Mouse (Mus musculus): ENCODE results near the gene Gm20388. TPM values are rescaled to one million over a fixed set of nuclear protein-coding genes. Genes with fewer than 3 reads are reported as not detected.
"Not testable (repeated sequence)": the region's sequence is repeated elsewhere in the genome, so short reads cannot be mapped to it uniquely, and the experiment has no call there.

The Gm20388 gene
- polyA plus RNA-seq, 1 experiment from 2014 or later = 7.4 TPM

DNA sequence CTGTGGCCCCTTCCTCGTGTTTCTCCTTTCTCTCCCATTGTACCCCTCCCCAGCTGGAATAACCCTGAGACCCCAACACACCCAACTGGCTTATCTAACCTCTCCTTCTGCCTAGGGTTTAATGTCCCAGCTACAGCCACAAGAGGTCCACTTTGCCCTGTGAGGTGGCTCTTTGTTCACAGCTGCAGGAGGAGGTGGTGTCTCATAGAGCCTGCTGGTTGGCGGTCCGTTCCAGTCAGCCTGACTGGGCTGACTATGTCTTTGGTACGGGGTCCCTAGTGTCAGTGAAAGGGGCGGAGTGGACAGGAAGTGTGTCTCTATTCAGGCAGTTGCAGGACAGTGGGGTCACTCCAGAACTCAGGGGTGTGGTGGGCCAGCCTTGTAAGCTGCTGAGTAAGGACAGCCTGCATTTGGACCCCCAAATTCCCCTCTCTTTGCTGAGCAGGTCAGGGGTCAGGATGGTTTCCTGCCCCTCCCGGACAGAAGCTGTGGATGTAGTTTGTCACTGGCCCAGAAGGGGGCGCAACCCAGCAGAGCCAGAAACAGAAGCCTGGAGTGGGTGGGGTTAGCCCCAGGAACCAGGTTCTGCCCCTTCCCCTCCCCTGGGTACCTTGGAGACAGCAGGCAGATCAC lies 453.6 kb downstream of the Gm20388 start:
- Histone ChIP-seq H3K4me1 (ENCODE audit: control insufficient read depth, insufficient read depth, low read length) (peaks cover 36% of the 10 kb centered on the region), H3K36me3 (ENCODE audit: control insufficient read depth, insufficient read depth, low read length) (no peaks in the 10 kb centered on the region), H3K27me3 (ENCODE audit: control insufficient read depth, insufficient read depth, low read length) (no peaks in the 10 kb centered on the region), H3K27ac (ENCODE audit: low read length) (0 out of 2 replicates have a peak overlapping the region, but pooled peaks have one; percentile 18), H3K9me3 (replicated peaks; ENCODE audit: control insufficient read depth, low read length) (no peaks in the 10 kb centered on the region), H3K9ac (ENCODE audit: low read length) (0 out of 2 replicates have a peak overlapping the region, but pooled peaks have one; percentile 7), H3K4me3 (replicated peaks; ENCODE audit: low read length) (no peak overlapping the region), H3K4me2 (ENCODE audit: low read depth, low read length) (no peak overlapping the region)
- ATAC-seq (ENCODE audit: insufficient read depth, low FRiP score) = no peak
- WGBS = 53% methylated on average over 7 of the region's 7 CpGs

DNA sequence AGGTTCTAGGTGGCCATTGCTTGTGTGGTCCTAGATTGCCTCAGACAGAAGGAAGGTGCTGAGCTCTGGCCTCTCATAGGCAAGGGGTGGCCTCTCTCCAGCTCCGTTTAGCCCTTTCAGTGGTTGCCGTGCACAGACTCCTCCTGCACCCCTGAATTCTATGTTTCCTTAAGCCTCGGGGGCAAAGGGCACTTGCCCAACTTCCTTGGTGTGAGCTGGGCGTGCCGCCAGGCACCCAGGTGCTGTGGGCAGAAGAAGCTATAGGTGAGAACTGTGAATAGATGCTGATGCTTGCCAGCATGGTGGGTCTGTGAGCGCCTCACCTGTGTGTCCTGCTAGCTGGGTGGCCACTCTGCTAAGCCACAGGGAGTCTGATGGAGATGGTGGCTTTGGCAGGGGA lies 456.2 kb downstream of the Gm20388 start:
- 79% methylated on average over 6 of the region's 6 CpGs for WGBS
- no peaks in the 10 kb centered on the region for H3K36me3 ChIP-seq (ENCODE audit: control insufficient read depth, insufficient read depth, low read length)
- no peak overlapping the region for H3K9ac ChIP-seq (ENCODE audit: low read length)
- no peak overlapping the region for H3K27ac ChIP-seq (ENCODE audit: low read length)
- no peak for ATAC-seq (ENCODE audit: insufficient read depth, low FRiP score)
- H3K4me3 ChIP-seq (replicated peaks; ENCODE audit: low read length) = no peak overlapping the region
- H3K4me2 ChIP-seq (ENCODE audit: low read depth, low read length) = no peak overlapping the region
- no peaks in the 10 kb centered on the region for H3K27me3 ChIP-seq (ENCODE audit: control insufficient read depth, insufficient read depth, low read length)
- peaks cover 45% of the 10 kb centered on the region for H3K4me1 ChIP-seq (ENCODE audit: control insufficient read depth, insufficient read depth, low read length)
- H3K9me3 ChIP-seq (replicated peaks; ENCODE audit: control insufficient read depth, low read length) = no peaks in the 10 kb centered on the region

DNA sequence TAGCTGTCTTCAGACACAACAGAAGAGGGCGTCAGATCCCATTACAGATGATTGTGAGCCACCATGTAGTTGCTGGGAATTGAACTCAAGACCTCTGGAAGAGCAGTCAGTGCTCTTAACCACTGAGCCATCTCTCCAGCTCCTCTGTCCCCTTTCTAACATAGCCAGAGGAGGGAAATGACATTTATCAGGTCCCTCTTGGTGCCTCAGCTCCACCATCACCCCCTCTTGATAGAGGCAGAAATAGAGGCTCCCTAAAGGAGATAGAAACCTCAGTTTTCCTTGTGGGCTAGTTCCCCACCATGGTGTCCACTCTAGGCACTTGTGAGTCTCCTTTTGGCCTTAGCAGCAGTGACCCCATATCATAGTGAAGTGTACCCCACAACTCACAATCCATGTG lies 457.6 kb downstream of the Gm20388 start:
- H3K4me2 ChIP-seq (ENCODE audit: low read depth, low read length) = not testable (repeated sequence)

DNA sequence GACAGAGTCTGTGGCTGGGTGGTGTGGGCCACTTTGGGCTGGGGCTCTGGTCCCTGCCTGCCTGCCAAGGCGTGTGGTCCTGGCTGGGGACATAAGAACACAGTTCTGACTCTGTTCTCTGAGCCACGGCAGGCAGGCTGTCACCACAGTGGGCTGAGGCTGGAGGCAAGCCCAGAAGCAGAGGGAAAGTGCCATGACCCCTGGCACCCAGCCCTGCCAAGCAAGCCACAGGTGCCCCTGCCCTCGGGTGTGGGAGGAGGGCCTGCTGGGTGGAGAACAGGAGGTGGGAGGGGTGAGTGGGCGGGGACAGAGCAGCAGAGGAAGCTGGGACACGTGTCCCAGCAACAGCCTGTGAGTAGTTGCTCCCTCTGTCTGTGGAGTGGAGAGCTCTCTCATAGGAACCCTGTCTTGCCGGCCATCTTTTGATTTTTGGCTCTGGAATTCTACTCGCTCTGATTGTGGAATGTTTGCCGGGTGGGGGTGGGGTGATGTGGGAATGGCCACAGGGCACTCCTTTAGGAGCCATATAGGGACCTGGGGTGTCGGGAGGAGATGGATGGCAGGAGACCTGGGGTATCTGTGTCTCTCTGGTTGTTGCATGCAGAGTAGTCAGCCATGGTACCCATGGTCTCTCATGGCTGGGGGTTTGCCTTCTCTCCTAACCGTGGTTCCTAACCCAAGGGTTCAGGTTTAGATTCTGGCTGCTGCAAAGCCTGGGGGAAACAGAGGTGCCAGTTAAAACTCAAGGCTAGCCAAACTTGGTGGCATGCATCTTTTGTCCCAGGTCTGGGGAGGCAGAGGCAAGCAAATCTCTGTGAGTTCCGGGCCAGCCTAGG lies 458.4 kb downstream of the Gm20388 start:
- peak overlapping the region; percentile 13; the same call in 1 of the 2 replicates for H3K4me2 ChIP-seq (ENCODE audit: low read depth, low read length)
- ATAC-seq (ENCODE audit: insufficient read depth, low FRiP score) = peak; percentile 81

More for the DNA sequence above, 457.6 kb downstream of the Gm20388 start:
- H3K27me3 ChIP-seq (ENCODE audit: control insufficient read depth, insufficient read depth, low read length); ATAC-seq (ENCODE audit: insufficient read depth, low FRiP score); H3K9me3 ChIP-seq (replicated peaks; ENCODE audit: control insufficient read depth, low read length); H3K36me3 ChIP-seq (ENCODE audit: control insufficient read depth, insufficient read depth, low read length); H3K4me3 ChIP-seq (replicated peaks; ENCODE audit: low read length): not testable (repeated sequence)
- WGBS = 62% methylated on average over 1 of the region's 1 CpGs
- Histone ChIP-seq H3K9ac (ENCODE audit: low read length) (0 out of 2 replicates have a peak overlapping the region, but pooled peaks have one; percentile 23), H3K27ac (ENCODE audit: low read length) (peak overlapping the region; percentile 86), H3K4me1 (ENCODE audit: control insufficient read depth, insufficient read depth, low read length) (peaks cover 51% of the 10 kb centered on the region)

DNA sequence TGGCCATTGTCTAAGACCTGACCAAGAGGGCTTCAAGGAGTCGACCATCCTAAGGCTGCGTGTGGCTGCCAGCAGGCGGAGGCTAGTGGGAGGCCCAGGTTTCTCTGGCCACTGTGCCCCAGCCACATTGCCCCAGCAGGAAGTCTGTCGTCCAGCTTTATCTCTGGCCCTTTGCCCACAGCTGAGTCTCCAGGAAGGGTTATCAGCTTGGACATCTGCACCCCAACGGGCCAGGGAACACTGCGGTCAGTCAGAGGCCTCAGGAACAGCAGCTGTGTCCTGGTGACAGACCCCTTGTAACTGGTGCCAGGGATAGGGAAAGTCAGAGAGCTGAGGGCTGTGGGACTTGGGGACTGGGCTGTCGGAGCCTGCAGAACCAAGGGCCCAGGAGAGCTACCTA lies 459.3 kb downstream of the Gm20388 start:
- WGBS = 58% methylated on average over 7 of the region's 7 CpGs
- H3K27ac ChIP-seq (ENCODE audit: low read length) = no peak overlapping the region; the same call in 1 of the 2 replicates
- no peak overlapping the region for H3K4me2 ChIP-seq (ENCODE audit: low read depth, low read length)
- H3K27me3 ChIP-seq (ENCODE audit: control insufficient read depth, insufficient read depth, low read length) = no peaks in the 10 kb centered on the region
- no peak overlapping the region for H3K4me3 ChIP-seq (replicated peaks; ENCODE audit: low read length)
- peaks cover 62% of the 10 kb centered on the region for H3K4me1 ChIP-seq (ENCODE audit: control insufficient read depth, insufficient read depth, low read length)
- no peak for ATAC-seq (ENCODE audit: insufficient read depth, low FRiP score)
- no peaks in the 10 kb centered on the region for H3K9me3 ChIP-seq (replicated peaks; ENCODE audit: control insufficient read depth, low read length)
- no peaks in the 10 kb centered on the region for H3K36me3 ChIP-seq (ENCODE audit: control insufficient read depth, insufficient read depth, low read length)
- 0 out of 2 replicates have a peak overlapping the region, but pooled peaks have one; percentile 2 for H3K9ac ChIP-seq (ENCODE audit: low read length)

More for the DNA sequence above, 458.4 kb downstream of the Gm20388 start:
- 26% methylated on average over 11 of the region's 11 CpGs for WGBS
- Histone ChIP-seq H3K4me3 (replicated peaks; ENCODE audit: low read length) (no peak overlapping the region), H3K4me1 (ENCODE audit: control insufficient read depth, insufficient read depth, low read length) (peaks cover 57% of the 10 kb centered on the region), H3K9me3 (replicated peaks; ENCODE audit: control insufficient read depth, low read length) (no peaks in the 10 kb centered on the region), H3K9ac (ENCODE audit: low read length) (peak overlapping the region; percentile 23; the same call in 1 of the 2 replicates), H3K36me3 (ENCODE audit: control insufficient read depth, insufficient read depth, low read length) (no peaks in the 10 kb centered on the region), H3K27me3 (ENCODE audit: control insufficient read depth, insufficient read depth, low read length) (no peaks in the 10 kb centered on the region), H3K27ac (ENCODE audit: low read length) (peak overlapping the region; percentile 86)

DNA sequence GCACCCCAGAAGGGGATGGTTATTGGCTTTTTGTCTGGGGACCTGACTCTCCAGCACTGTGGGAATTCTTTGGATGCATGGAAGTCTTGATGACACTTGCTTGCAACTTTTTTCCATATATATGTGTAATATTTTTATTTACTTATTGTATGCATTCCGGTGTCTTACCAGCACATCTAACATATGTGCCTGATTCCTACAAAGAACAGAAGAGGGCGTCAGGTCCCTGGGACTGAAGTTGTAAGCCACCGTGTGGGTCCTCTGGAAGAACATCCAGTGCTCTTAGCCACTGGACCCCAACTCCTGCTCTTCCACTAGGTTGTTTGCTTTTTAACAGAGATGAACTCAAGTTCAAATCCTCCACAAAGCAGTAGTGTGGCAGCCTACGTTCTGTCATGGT lies 459.8 kb downstream of the Gm20388 start:
- peaks cover 63% of the 10 kb centered on the region for H3K4me1 ChIP-seq (ENCODE audit: control insufficient read depth, insufficient read depth, low read length)
- H3K9ac ChIP-seq (ENCODE audit: low read length) = 0 out of 2 replicates have a peak overlapping the region, but pooled peaks have one; percentile 2
- no peak overlapping the region for H3K4me2 ChIP-seq (ENCODE audit: low read depth, low read length)
- WGBS = 63% methylated on average over 4 of the region's 4 CpGs
- H3K4me3 ChIP-seq (replicated peaks; ENCODE audit: low read length) = no peak overlapping the region
- ATAC-seq (ENCODE audit: insufficient read depth, low FRiP score) = no peak
- no peaks in the 10 kb centered on the region for H3K36me3 ChIP-seq (ENCODE audit: control insufficient read depth, insufficient read depth, low read length)
- no peaks in the 10 kb centered on the region for H3K9me3 ChIP-seq (replicated peaks; ENCODE audit: control insufficient read depth, low read length)
- H3K27ac ChIP-seq (ENCODE audit: low read length) = no peak overlapping the region
- H3K27me3 ChIP-seq (ENCODE audit: control insufficient read depth, insufficient read depth, low read length) = no peaks in the 10 kb centered on the region

DNA sequence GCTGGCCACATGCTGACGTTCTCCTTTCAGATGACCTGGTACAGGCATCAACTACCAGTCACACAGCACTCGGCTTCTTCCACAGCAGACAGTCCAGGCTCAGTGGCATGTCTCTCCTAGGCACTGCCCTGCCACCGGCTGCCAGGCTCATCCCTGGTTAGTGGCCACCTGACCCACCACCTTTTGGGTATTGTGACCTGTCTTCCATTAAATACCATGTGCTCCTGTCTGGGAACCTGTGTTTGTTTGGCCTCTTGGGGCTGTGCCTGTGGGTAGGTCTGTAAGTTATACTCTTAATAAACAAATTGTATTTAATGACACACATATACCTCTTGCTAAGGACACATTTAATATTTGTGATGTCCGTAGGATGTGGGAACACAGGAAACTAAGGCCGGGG lies 460.5 kb downstream of the Gm20388 start:
- Histone ChIP-seq H3K4me2 (ENCODE audit: low read depth, low read length) (no peak overlapping the region), H3K27ac (ENCODE audit: low read length) (no peak overlapping the region), H3K9ac (ENCODE audit: low read length) (no peak overlapping the region), H3K27me3 (ENCODE audit: control insufficient read depth, insufficient read depth, low read length) (no peaks in the 10 kb centered on the region), H3K4me1 (ENCODE audit: control insufficient read depth, insufficient read depth, low read length) (peaks cover 62% of the 10 kb centered on the region), H3K9me3 (replicated peaks; ENCODE audit: control insufficient read depth, low read length) (no peaks in the 10 kb centered on the region), H3K36me3 (ENCODE audit: control insufficient read depth, insufficient read depth, low read length) (no peaks in the 10 kb centered on the region), H3K4me3 (replicated peaks; ENCODE audit: low read length) (no peak overlapping the region)
- 80% methylated on average over 5 of the region's 5 CpGs for WGBS
- ATAC-seq (ENCODE audit: insufficient read depth, low FRiP score) = no peak

DNA sequence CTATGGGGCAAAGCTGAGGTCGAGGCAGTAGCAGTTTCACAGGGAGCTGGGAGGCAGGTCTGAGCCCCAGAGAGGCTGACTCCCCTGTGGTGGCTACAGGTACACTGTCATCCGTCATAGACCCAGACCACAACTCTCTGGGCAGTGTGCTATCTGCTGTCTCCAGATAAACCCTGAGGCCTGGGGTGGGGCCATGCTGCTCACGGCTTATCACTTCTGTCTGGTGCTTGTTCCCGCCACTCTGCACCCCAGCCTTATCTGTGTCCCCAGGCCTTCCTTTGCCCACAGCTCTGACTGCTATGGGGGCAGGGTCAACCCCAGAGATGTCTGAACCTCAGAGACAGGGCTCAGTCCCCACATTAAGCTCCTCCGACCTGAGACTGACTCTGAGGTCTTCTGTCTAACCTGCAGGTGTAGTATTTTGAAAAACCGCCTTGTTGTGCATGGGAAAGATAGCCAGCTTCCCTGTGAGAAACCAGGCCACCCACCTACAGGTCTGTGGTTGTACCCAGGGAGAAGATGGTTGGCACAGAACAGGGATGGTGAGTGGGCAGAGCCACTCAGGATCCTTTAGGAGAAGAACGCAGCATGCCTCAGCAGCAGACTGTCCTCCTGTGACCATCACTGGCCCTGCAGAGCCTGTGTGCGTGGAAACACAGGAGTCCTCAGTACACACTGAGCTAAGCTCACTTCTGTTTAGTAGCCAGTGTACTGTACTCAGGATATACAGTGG lies 461.2 kb downstream of the Gm20388 start:
- 65% methylated on average over 8 of the region's 8 CpGs for WGBS
- ATAC-seq (ENCODE audit: insufficient read depth, low FRiP score) = peak; percentile 11

More for the DNA sequence above, 461.2 kb downstream of the Gm20388 start:
- Histone ChIP-seq H3K9ac (ENCODE audit: low read length) (0 out of 2 replicates have a peak overlapping the region, but pooled peaks have one; percentile 33), H3K4me3 (replicated peaks; ENCODE audit: low read length) (no peak overlapping the region), H3K36me3 (ENCODE audit: control insufficient read depth, insufficient read depth, low read length) (no peaks in the 10 kb centered on the region), H3K9me3 (replicated peaks; ENCODE audit: control insufficient read depth, low read length) (no peaks in the 10 kb centered on the region), H3K27ac (ENCODE audit: low read length) (no peak overlapping the region), H3K4me2 (ENCODE audit: low read depth, low read length) (no peak overlapping the region), H3K4me1 (ENCODE audit: control insufficient read depth, insufficient read depth, low read length) (peaks cover 60% of the 10 kb centered on the region), H3K27me3 (ENCODE audit: control insufficient read depth, insufficient read depth, low read length) (no peaks in the 10 kb centered on the region)
